Mouse (Mus musculus) embryonic fibroblast, embryonic 13.5 days (primary cell): ENCODE results near the gene Zdhhc22.

Experiments
- CTCF ChIP-seq: IDR thresholded peaks from 2 replicates; pipeline ENCODE4 v1.5.1; 2011; ENCODE audit warnings: mild to moderate bottlenecking, control low read depth, low read length, moderate library complexity, borderline replicate concordance; ENCODE audit not compliant: insufficient read depth
- POLR2A ChIP-seq: IDR thresholded peaks from 2 replicates; pipeline ENCODE4 v1.6.1; 2011; ENCODE audit warnings: low read depth, mild to moderate bottlenecking, control low read depth, low read length, moderate library complexity

DNA sequence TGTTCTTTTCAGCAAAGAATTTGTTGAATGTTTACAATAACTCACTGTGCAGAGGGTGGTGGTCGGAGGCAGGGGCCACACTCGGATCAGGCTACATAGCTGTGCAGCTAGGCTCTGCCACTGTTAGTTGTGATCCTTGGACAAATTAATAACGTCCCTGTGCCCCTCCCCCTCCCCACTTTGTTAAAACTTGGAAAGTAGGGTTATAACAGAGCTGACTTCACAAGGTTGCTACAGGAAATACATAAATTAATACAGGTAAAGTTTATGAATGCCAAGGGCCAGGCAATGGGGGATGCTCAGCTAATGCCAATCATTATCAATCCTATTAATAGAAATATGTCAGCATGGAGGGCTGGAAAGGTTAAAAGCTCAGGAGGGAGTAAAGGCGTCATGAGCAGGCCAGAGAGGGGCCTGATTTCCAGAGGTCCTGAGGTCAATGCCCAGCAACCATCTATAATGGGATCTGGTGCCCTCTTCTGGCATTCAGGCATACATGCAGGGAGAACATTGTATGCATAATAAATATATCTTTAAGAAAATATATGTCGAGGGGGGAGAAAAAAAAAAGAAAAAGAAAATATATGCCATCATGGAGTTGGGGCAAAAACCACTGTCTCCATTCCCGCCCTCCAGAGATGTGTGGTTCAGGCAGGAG lies 13.6 kb downstream of the Zdhhc22 start:
- TF ChIP-seq CTCF (no peak), POLR2A (no peak)
